Mouse (Mus musculus): ENCODE measurements around the gene Rabl6.

GRCm38 (mm10) chr2:25546811-25547491 is 61.4 kb downstream of the Rabl6 start, which contains the start of gene Traf2:
- TF ChIP-seq FLI1 (IDR thresholded peaks at IDR 0.05; ENCODE audit: low read length) (no peak), GATA1 (IDR thresholded peaks at IDR 0.05; ENCODE audit: borderline replicate concordance, low read length) (no peak)

Data from megakaryocyte, embryonic 14.5 days (primary cell).